Mouse (Mus musculus) MEL (cell line): ENCODE data around the gene Rcbtb2.
A peak's percentile ranks its signal among the peaks of the same experiment; 100 is the strongest.

Source experiments
- BHLHE40 ChIP-seq: IDR thresholded peaks from 2 replicates; pipeline ENCODE4 v1.6.1; 2012; ENCODE audit warnings: low read depth, mild to moderate bottlenecking, inconsistent platforms, low read length, improper control_type of control experiment, borderline replicate concordance
- CHD1 ChIP-seq: IDR thresholded peaks from 2 replicates; pipeline ENCODE4 v1.6.1; 2012; ENCODE audit warnings: low read depth, mild to moderate bottlenecking, inconsistent platforms, low read length, improper control_type of control experiment
- CHD2 ChIP-seq: IDR thresholded peaks from 2 replicates; pipeline ENCODE4 v1.6.1; 2011; ENCODE audit warnings: low read length, improper control_type of control experiment
- CTCF ChIP-seq, 3 experiments: IDR thresholded peaks in 2 of 3; conservative IDR thresholded peaks in 1 of 3; 2 replicates each; pipeline ENCODE4 v1.5.1; 2011 to 2012; ENCODE audit warnings: low read length in 3 of 3, low read depth in 2 of 3, mild to moderate bottlenecking in 2 of 3, improper control_type of control experiment in 1 of 3, inconsistent platforms in 1 of 3, mixed read lengths in 1 of 3, moderate library complexity in 1 of 3; ENCODE audit not compliant: control insufficient read depth in 1 of 3, insufficient read depth in 1 of 3, poor library complexity in 1 of 3, severe bottlenecking in 1 of 3
- EP300 ChIP-seq, 2 experiments: IDR thresholded peaks; 2 replicates each; pipeline ENCODE4 v1.6.1; 2011; ENCODE audit warnings: improper control_type of control experiment in 2 of 2, low read length in 2 of 2, low read depth in 1 of 2, mild to moderate bottlenecking in 1 of 2
- POLR2A ChIP-seq, 2 experiments: IDR thresholded peaks; 2 replicates each; pipeline ENCODE4 v1.6.1; 2011 to 2012; ENCODE audit warnings: low read length in 2 of 2, mild to moderate bottlenecking in 2 of 2, control low read depth in 1 of 2, improper control_type of control experiment in 1 of 2, low read depth in 1 of 2, moderate library complexity in 1 of 2; ENCODE audit not compliant: control insufficient read depth in 1 of 2, insufficient read depth in 1 of 2, poor library complexity in 1 of 2
- SMC3 ChIP-seq: IDR thresholded peaks from 2 replicates; pipeline ENCODE4 v1.6.1; 2011; ENCODE audit warnings: low read depth, low read length, improper control_type of control experiment
- TAL1 ChIP-seq: IDR thresholded peaks from 2 replicates; pipeline ENCODE4 v1.6.1; 2012; ENCODE audit warnings: mild to moderate bottlenecking, inconsistent platforms, low read length, moderate library complexity, mixed read lengths
- TCF12 ChIP-seq: IDR thresholded peaks from 2 replicates; pipeline ENCODE4 v1.6.1; 2014; ENCODE audit warnings: low read depth, mild to moderate bottlenecking, inconsistent platforms, low read length, improper control_type of control experiment, moderate library complexity
- ZC3H11A ChIP-seq: IDR thresholded peaks from 2 replicates; pipeline ENCODE4 v1.6.1; 2012; ENCODE audit warnings: low read depth, mild to moderate bottlenecking, inconsistent platforms, low read length, improper control_type of control experiment

DNA sequence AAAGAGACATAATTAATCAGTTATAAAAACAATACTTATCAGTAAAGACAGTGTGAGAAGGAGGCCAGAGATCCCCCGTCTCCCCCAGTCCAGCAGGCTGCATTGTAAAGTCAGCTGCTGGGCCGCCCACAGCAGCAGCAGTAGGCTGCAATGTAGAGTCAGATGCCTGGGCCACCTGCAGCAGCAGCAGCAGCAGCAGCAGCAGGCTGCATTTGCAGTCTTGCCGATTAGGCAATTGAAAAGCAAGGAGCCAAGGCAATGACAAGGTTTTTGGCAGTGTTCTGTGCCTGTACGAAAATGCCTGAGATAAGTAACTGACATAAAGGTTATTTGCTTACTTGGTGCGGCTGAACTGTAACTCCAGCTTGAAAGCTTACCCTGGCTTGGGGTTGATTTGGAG lies 53.4 kb downstream of the Rcbtb2 start:
- TF ChIP-seq EP300 (IDR thresholded peaks at IDR 0.05; ENCODE audit: low read depth in 1 of 2, low read length in 2 of 2) (peak; percentile 9 to 30; a peak in 1 of 4 replicates), CTCF (IDR thresholded peaks at IDR 0.05 in 2 of 3, conservative IDR thresholded peaks at IDR 0.05 in 1 of 3; ENCODE audit: control insufficient read depth in 1 of 3, insufficient read depth in 1 of 3, low read depth in 2 of 3, low read length in 3 of 3, poor library complexity in 1 of 3, severe bottlenecking in 1 of 3) (no peak), TCF12 (0 out of 2 replicates have a peak, but pooled peaks have one; percentile 8), CHD2 (no peak), POLR2A (IDR thresholded peaks at IDR 0.05; ENCODE audit: control insufficient read depth in 1 of 2, insufficient read depth in 1 of 2, low read depth in 1 of 2, low read length in 2 of 2, poor library complexity in 1 of 2) (no peak; a peak in 1 of 4 replicates), SMC3 (no peak), TAL1 (no peak), ZC3H11A (no peak), CHD1 (no peak), BHLHE40 (no peak)
